Mouse (Mus musculus) forebrain, embryonic 11.5 days (tissue): ENCODE measurements at regions not wholly inside any gene's neighbourhood (a gene's known extent, or its start where the extent isn't known, plus 50 kb on each side); places are given as distances from the start of the nearest gene placed in this dataset.

ENCODE experiments used
- ATAC-seq: fragments of 200-750 bp; cut with Nextera tagmentation; replicated peaks from 2 replicates; pipeline ENCODE4 v1.8.0; 2017; ENCODE audit warnings: moderate TSS enrichment; ENCODE audit not compliant: low FRiP score
- DNase-seq: peaks from one replicate; pipeline ENCODE4 v3.0.0-alpha.2; 2017; ENCODE audit warnings: low spot score
- H3K27ac ChIP-seq: fragments of 300-500 bp; sonication (generic); 2 replicates; pipeline ENCODE4 v1.5.1; 2014; ENCODE audit warnings: low read depth, low read length
- H3K27me3 ChIP-seq: fragments of 300-500 bp; sonication (generic); 2 replicates; pipeline ENCODE4 v1.6.1; 2014; ENCODE audit warnings: mild to moderate bottlenecking, low read length, mixed read lengths; ENCODE audit not compliant: control insufficient read depth, insufficient read depth
- H3K36me3 ChIP-seq: fragments of 300-500 bp; sonication (generic); 2 replicates; pipeline ENCODE4 v1.6.1; 2014; ENCODE audit warnings: mild to moderate bottlenecking, low read length, moderate library complexity, mixed read lengths; ENCODE audit not compliant: control insufficient read depth, insufficient read depth
- H3K4me1 ChIP-seq: fragments of 300-500 bp; sonication (generic); replicated peaks from 2 replicates; pipeline ENCODE4 v1.6.1; 2014; ENCODE audit warnings: low read length, mixed read lengths; ENCODE audit not compliant: control insufficient read depth, insufficient read depth
- H3K4me2 ChIP-seq: fragments of 300-500 bp; sonication (generic); 2 replicates; pipeline ENCODE4 v1.6.1; 2014; ENCODE audit warnings: low read depth, mild to moderate bottlenecking, low read length, moderate library complexity, mixed read lengths; ENCODE audit not compliant: severe bottlenecking
- H3K4me3 ChIP-seq: fragments of 300-500 bp; sonication (generic); 2 replicates; pipeline ENCODE4 v1.5.1; 2014; ENCODE audit warnings: low read depth, low read length
- H3K9ac ChIP-seq: fragments of 300-500 bp; sonication (generic); 2 replicates; pipeline ENCODE4 v1.6.1; 2014; ENCODE audit warnings: low read length
- H3K9me3 ChIP-seq: fragments of 300-500 bp; sonication (generic); 2 replicates; pipeline ENCODE4 v1.6.1; 2016; ENCODE audit warnings: low read length, mixed read lengths; ENCODE audit not compliant: control insufficient read depth
- WGBS: fragments of 180-500 bp; shearing (Covaris S2); extraction: QIAGEN DNeasy Blood & Tissue Kit; methylation state at CpG from one replicate; pipeline ENCODE4 v1.1.7; 2014; 5-methylcytosine and 5-hydroxymethylcytosine counted together

DNA sequence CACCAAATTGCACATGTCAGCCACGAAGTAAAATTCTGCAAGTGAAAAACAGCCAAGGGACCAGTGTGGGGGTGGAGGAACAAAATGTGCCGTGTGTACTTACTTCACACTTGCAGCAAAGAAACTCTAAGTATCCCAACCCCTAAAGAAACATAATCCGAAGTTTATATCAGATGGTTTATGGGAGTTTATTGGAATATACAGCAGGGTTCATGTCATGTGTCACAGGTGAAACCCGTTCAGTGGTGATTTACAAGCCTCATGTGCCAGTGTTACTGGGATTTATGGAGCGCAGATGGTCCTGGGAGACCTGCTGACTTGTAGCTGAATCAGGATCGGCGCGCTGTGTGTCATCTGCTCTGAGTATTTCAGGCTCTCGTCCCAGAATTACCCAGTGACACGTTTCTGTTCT, 306.1 kb downstream of the Meis1 start:
- Histone ChIP-seq H3K4me1 (no peaks in the 10 kb centered on the region; the same call in 1 of the 2 replicates), H3K4me3 (no peak overlapping the region), H3K4me2 (no peak overlapping the region), H3K9ac (no peak overlapping the region), H3K27ac (no peak overlapping the region), H3K9me3 (no peaks in the 10 kb centered on the region), H3K36me3 (no peaks in the 10 kb centered on the region), H3K27me3 (no peaks in the 10 kb centered on the region)
- no peak for ATAC-seq
- DNase-seq, result no peak
- 88% methylated on average over 10 of the region's 10 CpGs for WGBS

DNA sequence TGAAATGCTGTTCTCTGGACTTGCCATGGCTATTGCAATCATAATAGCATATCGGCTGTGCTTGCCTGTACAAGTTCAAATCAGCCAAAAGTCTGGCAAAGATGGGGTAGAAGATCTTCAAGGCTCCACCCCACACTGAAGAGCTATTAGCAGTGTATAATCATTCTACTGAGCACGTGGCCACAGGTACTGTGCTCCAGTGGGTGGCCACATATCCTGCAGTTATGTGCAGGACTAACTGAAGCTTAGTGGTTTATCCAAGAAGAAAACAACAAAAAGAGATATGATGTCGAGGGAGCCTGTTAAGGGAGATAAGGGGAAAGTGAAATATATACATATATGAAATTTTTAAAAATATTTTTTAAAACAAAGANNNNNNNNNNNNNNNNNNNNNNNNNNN, 309.2 kb downstream of the Meis1 start:
- Histone ChIP-seq H3K9me3 (no peaks in the 10 kb centered on the region), H3K27me3 (no peaks in the 10 kb centered on the region), H3K4me1 (no peaks in the 10 kb centered on the region), H3K9ac (no peak overlapping the region), H3K27ac (no peak overlapping the region), H3K36me3 (no peaks in the 10 kb centered on the region), H3K4me3 (no peak overlapping the region), H3K4me2 (no peak overlapping the region)
- 81% methylated on average over 3 of the region's 3 CpGs for WGBS
- no peak for ATAC-seq
- no peak for DNase-seq

DNA sequence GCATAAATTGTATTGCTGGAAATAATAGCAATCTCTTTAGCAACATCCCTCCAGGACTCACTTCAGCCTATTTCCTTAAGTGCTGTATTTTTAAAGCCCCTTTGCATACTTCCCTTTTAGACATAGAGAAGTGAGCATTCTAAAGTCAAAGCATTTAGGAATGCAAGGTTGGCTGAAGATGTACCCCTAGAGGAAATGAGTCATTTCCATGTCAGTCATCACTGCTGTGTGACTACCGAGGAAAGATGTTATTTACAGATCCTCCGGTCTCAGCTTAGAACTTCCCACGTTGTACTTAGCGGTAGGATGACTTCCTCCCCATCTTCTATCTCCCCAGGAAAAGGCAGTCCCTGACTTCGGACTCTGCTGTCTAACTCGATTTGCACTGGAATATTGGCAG, 337.2 kb downstream of the Meis1 start:
- Histone ChIP-seq H3K9ac (no peak overlapping the region), H3K27me3 (no peaks in the 10 kb centered on the region), H3K4me2 (no peak overlapping the region), H3K27ac (no peak overlapping the region), H3K36me3 (no peaks in the 10 kb centered on the region), H3K4me1 (no peaks in the 10 kb centered on the region), H3K4me3 (no peak overlapping the region), H3K9me3 (no peaks in the 10 kb centered on the region)
- ATAC-seq, result no peak
- no peak for DNase-seq
- WGBS, result 85% methylated on average over 6 of the region's 6 CpGs

DNA sequence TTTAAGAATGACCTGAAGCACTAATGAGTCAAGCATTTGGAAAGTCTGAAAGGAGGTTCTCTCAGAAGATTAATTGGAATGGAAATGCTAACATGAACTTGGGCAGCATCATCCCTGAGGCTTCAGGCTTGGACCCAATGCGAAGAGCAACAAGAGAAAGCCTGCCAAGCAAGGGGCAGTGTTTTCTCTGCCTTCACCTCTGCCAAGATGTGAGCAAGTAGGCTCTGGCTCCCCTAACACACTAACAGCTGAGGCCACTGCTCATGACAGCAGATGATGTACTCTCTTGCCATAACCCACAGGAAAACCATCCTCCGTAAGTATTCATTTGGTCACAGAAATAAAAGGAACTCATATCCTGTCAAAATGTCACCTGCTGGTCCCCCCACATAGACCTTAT, 341.9 kb downstream of the Meis1 start:
- H3K4me1 ChIP-seq, result no peaks in the 10 kb centered on the region
- no peak overlapping the region for H3K9ac ChIP-seq
- H3K9me3 ChIP-seq, result no peaks in the 10 kb centered on the region
- H3K27me3 ChIP-seq, result no peaks in the 10 kb centered on the region
- no peaks in the 10 kb centered on the region for H3K36me3 ChIP-seq
- WGBS, result 91% methylated on average over 2 of the region's 2 CpGs
- H3K27ac ChIP-seq, result no peak overlapping the region
- ATAC-seq, result no peak
- no peak overlapping the region for H3K4me2 ChIP-seq
- H3K4me3 ChIP-seq, result no peak overlapping the region
- DNase-seq, result no peak

DNA sequence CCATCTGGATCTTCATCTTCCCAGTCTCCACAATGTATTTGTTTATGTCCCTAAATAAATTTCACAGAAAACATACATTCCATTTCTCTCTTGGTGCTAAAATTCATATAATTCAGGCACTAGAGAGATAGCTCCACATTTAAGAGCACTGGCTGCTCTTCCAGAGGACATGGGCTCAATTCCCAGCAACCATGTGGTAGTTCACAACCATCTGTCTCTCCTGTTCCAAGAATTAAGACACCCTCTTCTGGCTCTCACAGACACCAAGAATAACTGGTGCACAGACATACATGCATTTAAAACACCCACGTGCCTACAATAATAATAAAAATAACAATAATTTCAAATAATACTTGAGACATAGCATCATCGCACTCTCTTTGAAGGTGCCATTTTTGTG, 347.8 kb downstream of the Meis1 start:
- no peak overlapping the region for H3K4me2 ChIP-seq
- no peaks in the 10 kb centered on the region for H3K27me3 ChIP-seq
- no peak overlapping the region for H3K9ac ChIP-seq
- 88% methylated on average over 2 of the region's 2 CpGs for WGBS
- DNase-seq (no peak), ATAC-seq (no peak)
- H3K9me3 ChIP-seq, result no peaks in the 10 kb centered on the region
- no peaks in the 10 kb centered on the region for H3K36me3 ChIP-seq
- no peaks in the 10 kb centered on the region for H3K4me1 ChIP-seq
- H3K27ac ChIP-seq, result no peak overlapping the region
- no peak overlapping the region for H3K4me3 ChIP-seq

DNA sequence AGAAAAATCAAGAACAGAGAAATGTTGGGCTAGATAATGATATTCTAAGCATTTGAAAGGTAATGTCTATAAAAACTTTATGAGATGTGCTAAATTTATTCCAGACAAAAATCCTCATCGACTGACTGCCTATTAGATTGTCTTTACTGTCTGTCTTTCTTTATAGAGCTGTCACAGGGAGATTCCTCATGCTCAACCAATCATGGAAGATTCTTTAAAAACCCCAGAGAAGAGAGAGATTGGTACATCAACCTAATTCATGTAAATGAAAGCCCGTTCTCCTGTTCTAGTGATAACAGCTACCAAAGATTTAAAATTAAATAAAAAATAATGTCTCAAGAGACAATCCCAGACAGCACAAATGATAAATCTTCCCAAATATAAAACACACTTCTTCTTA, 349.5 kb downstream of the Meis1 start:
- WGBS, result 82% methylated on average over 2 of the region's 2 CpGs
- no peak for ATAC-seq

DNA sequence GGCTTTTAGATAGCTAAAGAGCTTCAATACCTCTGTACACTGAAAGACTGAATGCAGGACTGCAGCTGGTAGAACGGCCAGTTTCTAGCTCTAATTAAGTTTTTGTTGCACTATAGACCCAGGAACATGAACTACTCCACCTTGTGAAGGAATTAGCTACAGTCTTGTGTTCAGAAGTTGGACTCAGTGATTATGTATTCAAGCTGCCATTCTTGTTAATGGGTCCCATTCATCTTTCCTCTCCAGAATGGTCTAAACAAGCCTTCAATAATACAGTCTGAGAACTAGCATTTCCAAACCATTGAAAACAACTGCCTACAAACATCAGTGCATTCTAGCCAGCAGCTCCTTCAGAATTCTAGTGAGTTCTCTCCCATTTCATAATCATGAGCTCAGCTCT, 362.4 kb downstream of the Meis1 start:
- peak; percentile 65 for ATAC-seq
- Histone ChIP-seq H3K27me3 (no peaks in the 10 kb centered on the region), H3K4me3 (no peak overlapping the region), H3K36me3 (no peaks in the 10 kb centered on the region), H3K9ac (no peak overlapping the region), H3K4me2 (no peak overlapping the region), H3K4me1 (no peaks in the 10 kb centered on the region), H3K9me3 (no peaks in the 10 kb centered on the region), H3K27ac (no peak overlapping the region)
- WGBS, result 32% methylated on average over 1 of the region's 1 CpGs
- no peak for DNase-seq

More for the DNA sequence above, 349.5 kb downstream of the Meis1 start:
- DNase-seq, result no peak
- H3K27me3 ChIP-seq, result no peaks in the 10 kb centered on the region
- no peak overlapping the region for H3K4me3 ChIP-seq
- no peak overlapping the region for H3K4me2 ChIP-seq
- H3K9ac ChIP-seq, result no peak overlapping the region
- H3K4me1 ChIP-seq, result no peaks in the 10 kb centered on the region
- H3K36me3 ChIP-seq, result no peaks in the 10 kb centered on the region
- no peaks in the 10 kb centered on the region for H3K9me3 ChIP-seq
- H3K27ac ChIP-seq, result no peak overlapping the region

DNA sequence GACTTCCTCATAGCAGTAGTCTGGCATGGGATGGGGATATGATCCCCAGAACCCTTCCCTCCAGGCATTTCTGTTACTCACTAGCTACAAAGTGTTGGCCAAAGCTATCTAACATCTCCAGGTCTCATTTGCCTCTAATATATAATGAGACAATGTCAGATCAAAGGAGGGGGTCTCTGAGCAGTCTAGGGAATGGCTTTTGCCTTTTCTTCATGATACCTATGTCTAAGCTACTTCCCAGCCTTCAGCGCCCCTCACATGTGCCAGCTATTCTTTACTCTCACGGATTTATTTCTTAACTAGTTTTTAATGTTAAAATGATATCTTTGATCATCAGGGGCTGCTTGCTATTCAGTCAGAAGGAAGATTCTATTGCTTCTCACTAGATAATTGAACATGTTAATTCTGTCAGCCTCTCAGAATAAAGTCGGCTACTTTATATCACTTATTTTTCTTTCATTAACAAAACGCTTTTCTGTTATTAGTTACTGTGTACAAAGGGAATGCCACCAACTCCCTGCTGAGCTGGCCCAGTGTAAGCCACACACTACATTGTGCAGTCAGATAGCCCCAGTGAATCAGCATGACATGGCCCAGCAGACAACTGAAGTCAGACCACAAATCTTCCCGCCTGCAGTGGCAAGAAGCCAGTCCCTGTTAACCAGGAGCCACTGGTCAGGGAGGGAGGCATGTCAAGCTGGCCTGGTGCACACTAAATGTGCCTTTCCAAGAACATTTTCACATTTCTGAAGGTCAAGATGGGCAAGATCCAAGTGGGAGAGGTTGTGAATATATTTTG, 386.6 kb downstream of the Meis1 start:
- no peaks in the 10 kb centered on the region for H3K9me3 ChIP-seq
- DNase-seq, result no peak
- no peak overlapping the region for H3K4me2 ChIP-seq
- 74% methylated on average over 5 of the region's 5 CpGs for WGBS
- no peaks in the 10 kb centered on the region for H3K4me1 ChIP-seq
- H3K36me3 ChIP-seq, result no peaks in the 10 kb centered on the region
- ATAC-seq, result no peak
- no peaks in the 10 kb centered on the region for H3K27me3 ChIP-seq
- H3K4me3 ChIP-seq, result no peak overlapping the region
- H3K9ac ChIP-seq, result no peak overlapping the region
- H3K27ac ChIP-seq, result no peak overlapping the region

DNA sequence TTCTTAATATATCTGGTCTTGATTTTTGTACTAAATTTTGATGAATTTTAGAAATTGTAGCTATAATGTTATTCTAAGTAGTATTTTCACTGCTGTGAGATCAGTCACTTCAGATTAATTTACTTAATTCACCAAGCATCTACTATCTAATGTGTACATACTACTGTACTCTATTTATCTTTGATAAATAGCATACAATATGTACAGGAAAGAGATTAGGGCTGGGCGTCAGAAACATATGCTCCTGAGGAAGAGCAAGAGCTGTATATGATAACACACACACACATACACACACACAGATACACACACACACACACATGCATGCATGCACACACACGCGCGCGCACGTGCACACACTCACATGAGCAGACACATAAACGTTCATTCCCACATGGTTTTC, 387.2 kb downstream of the Meis1 start:
- H3K27me3 ChIP-seq, result no peaks in the 10 kb centered on the region
- no peak overlapping the region for H3K9ac ChIP-seq
- no peaks in the 10 kb centered on the region for H3K4me1 ChIP-seq
- no peak overlapping the region for H3K4me2 ChIP-seq
- no peaks in the 10 kb centered on the region for H3K36me3 ChIP-seq
- no peak overlapping the region for H3K4me3 ChIP-seq
- DNase-seq (no peak), ATAC-seq (no peak)
- 93% methylated on average over 7 of the region's 7 CpGs for WGBS
- H3K27ac ChIP-seq, result no peak overlapping the region
- H3K9me3 ChIP-seq, result no peaks in the 10 kb centered on the region
